Mouse (Mus musculus) heart, postnatal 0 days (tissue): Measurements from ENCODE around the gene Gm10024.
"Not testable (repeated sequence)": the region's sequence is repeated elsewhere in the genome, so short reads cannot be mapped to it uniquely, and the experiment has no call there.

ENCODE experiments used
- CTCF ChIP-seq: IDR thresholded peaks from 2 replicates; pipeline ENCODE4 v1.5.1; 2016; ENCODE audit warnings: antibody characterized with exemption, control low read depth, low read depth
- EP300 ChIP-seq: IDR thresholded peaks from 2 replicates; pipeline ENCODE4 v1.6.1; 2016; ENCODE audit warnings: antibody characterized with exemption, low read depth

GRCm38 (mm10) chr10:77752312-77752711, 41.1 kb downstream of the Gm10024 start:
- not testable (repeated sequence) for TF ChIP-seq CTCF, EP300
